Mouse (Mus musculus) spleen, adult 2 months (tissue): ENCODE results near the gene Oat. TPM values are rescaled to one million over a fixed set of nuclear protein-coding genes. Genes with fewer than 3 reads are reported as not detected.

Source experiments
- DNase-seq, 2 experiments: peaks; one replicate each; pipeline versions ENCODE4 v3.0.0 to v3.0.0-alpha.2; 2012 to 2021; ENCODE audit warnings: low spot score in 2 of 2, low read depth in 1 of 2
- H3K27ac ChIP-seq: fragments of 200-500 bp; 2 replicates; pipeline ENCODE4 v1.5.1; 2012; ENCODE audit warnings: low read length, inconsistent platforms; ENCODE audit not compliant: insufficient read depth
- H3K27me3 ChIP-seq: fragments of 200-500 bp; 2 replicates; pipeline ENCODE4 v1.6.1; 2012; ENCODE audit warnings: mild to moderate bottlenecking, moderate library complexity, low read length, inconsistent platforms; ENCODE audit not compliant: control insufficient read depth, insufficient read depth
- H3K36me3 ChIP-seq: fragments of 200-500 bp; 2 replicates; pipeline ENCODE4 v1.6.1; 2012; ENCODE audit warnings: mild to moderate bottlenecking, low read length, inconsistent platforms; ENCODE audit not compliant: control insufficient read depth, insufficient read depth
- H3K4me1 ChIP-seq: fragments of 200-500 bp; 2 replicates; pipeline ENCODE4 v1.6.1; 2011; ENCODE audit warnings: inconsistent platforms; ENCODE audit not compliant: control insufficient read depth, insufficient read depth, insufficient read length
- H3K4me3 ChIP-seq: fragments of 200-500 bp; 2 replicates; pipeline ENCODE4 v1.5.1; 2011; ENCODE audit warnings: mild to moderate bottlenecking, inconsistent platforms; ENCODE audit not compliant: insufficient read depth, insufficient read length; ENCODE audit errors: extremely low read depth
- CTCF ChIP-seq: fragments of 200-500 bp; IDR thresholded peaks from 2 replicates; pipeline ENCODE4 v1.5.1; 2011; ENCODE audit warnings: mild to moderate bottlenecking, inconsistent platforms; ENCODE audit not compliant: insufficient read depth, insufficient read length, insufficient replicate concordance; ENCODE audit errors: extremely low read depth
- POLR2A ChIP-seq: fragments of 200-500 bp; IDR thresholded peaks from 2 replicates; pipeline ENCODE4 v1.6.1; 2011; ENCODE audit warnings: low read depth, low read length, inconsistent platforms
- WGBS: fragments of 180-500 bp; shearing (Covaris S2); methylation state at CpG from one replicate; pipeline ENCODE4 v1.1.7; 2018; 5-methylcytosine and 5-hydroxymethylcytosine counted together
- polyA plus RNA-seq: library from polyadenylated mRNA; depleted of rRNA; stranded (reverse); fragments of >200 nt; gene quantifications from 2 replicates; pipeline ENCODE4 v1.2.3, GENCODE M21; 2012; rRNA removed

Oat gene
- polyA plus RNA-seq, 1 experiment, result 48.5 TPM

GRCm38 (mm10) chr7:132509110-132509509 lies 67.1 kb downstream of the Oat start:
- WGBS, result 80% methylated on average over 2 of the region's 2 CpGs
- no peak overlapping the region for H3K4me3 ChIP-seq
- no peak for DNase-seq
- no peak overlapping the region for H3K27ac ChIP-seq
- TF ChIP-seq CTCF (no peak), POLR2A (no peak)
- H3K27me3 ChIP-seq, result 0 out of 2 replicates have a peak, but pooled peaks cover 1% of the 10 kb centered on the region
- no peaks in the 10 kb centered on the region for H3K4me1 ChIP-seq
- H3K36me3 ChIP-seq, result no peaks in the 10 kb centered on the region

Other genes starting within 250 kb of the Oat start
- 0.14 and 0.19 TPM in 2 replicates for gene Nkx1-2, start 23.2 kb upstream of the Oat start, polyA plus RNA-seq
- gene Lhpp, start 34.2 kb upstream of the Oat start, polyA plus RNA-seq, result 5.6 and 8.5 TPM in 2 replicates
- 52.4 and 63.2 TPM in 2 replicates for gene Fam53b, start 237.5 kb upstream of the Oat start, polyA plus RNA-seq